Mouse (Mus musculus) heart, embryonic 13.5 days (tissue): Measurements from ENCODE around the gene Strada. TPM values are rescaled to one million over a fixed set of nuclear protein-coding genes. Genes with fewer than 3 reads are reported as not detected.

Experiments used
- polyA plus RNA-seq: library from polyadenylated mRNA; unstranded; fragments of >200 nt; fragmentation: Nextera tagmentation; extraction: Ambion mirVana; gene quantifications from 2 replicates; pipeline ENCODE4 v1.2.1, GENCODE M21; 2015

Strada gene
- polyA plus RNA-seq, 1 experiment from 2014 or later: 18.9 TPM

Other genes starting within 250 kb of the Strada start
- 4.6 and 5.2 TPM in 2 replicates for gene Cyb561, start 248.8 kb downstream of the Strada start, polyA plus RNA-seq
- 0.96 and 1.1 TPM in 2 replicates for gene Ace, start 234.2 kb downstream of the Strada start, polyA plus RNA-seq
- gene Ace3, start 207.5 kb downstream of the Strada start, polyA plus RNA-seq: not detected in 2 replicates
- 0.13 and 0.17 TPM in 2 replicates for gene Kcnh6, start 194.0 kb downstream of the Strada start, polyA plus RNA-seq
- 43.0 and 43.8 TPM in 2 replicates for gene Dcaf7, start 165.3 kb downstream of the Strada start, polyA plus RNA-seq
- gene Taco1, start 136.1 kb downstream of the Strada start, polyA plus RNA-seq: 9.0 and 11.0 TPM in 2 replicates
- 20.5 and 21.3 TPM in 2 replicates for gene Map3k3, start 117.6 kb downstream of the Strada start, polyA plus RNA-seq
- not detected in 2 replicates for gene Gm10840, start 41.3 kb downstream of the Strada start, polyA plus RNA-seq
- 119 TPM in 2 replicates for gene Limd2, start 41.3 kb downstream of the Strada start, polyA plus RNA-seq
- 79.6 and 81.5 TPM in 2 replicates for gene Ccdc47, start 14.2 kb upstream of the Strada start, polyA plus RNA-seq
- 43.5 and 46.7 TPM in 2 replicates for gene Ddx42, start 14.8 kb upstream of the Strada start, polyA plus RNA-seq
- gene Ftsj3, start 53.9 kb upstream of the Strada start, polyA plus RNA-seq: 36.6 and 37.4 TPM in 2 replicates
- 229 and 256 TPM in 2 replicates for gene Psmc5, start 54.0 kb upstream of the Strada start, polyA plus RNA-seq
- 17.9 and 20.4 TPM in 2 replicates for gene Smarcd2, start 70.8 kb upstream of the Strada start, polyA plus RNA-seq
- gene Tcam1, start 74.5 kb upstream of the Strada start, polyA plus RNA-seq: 0.06 and 0.13 TPM in 2 replicates
- not detected in 2 replicates for gene Gh, start 99.7 kb upstream of the Strada start, polyA plus RNA-seq
- gene Cd79b, start 112.6 kb upstream of the Strada start, polyA plus RNA-seq: 1.2 TPM in 2 replicates
- 0.03 and 0.08 TPM in 2 replicates for gene Scn4a, start 151.1 kb upstream of the Strada start, polyA plus RNA-seq
- gene Prr29, start 163.3 kb upstream of the Strada start, polyA plus RNA-seq: 0.15 and 0.27 TPM in 2 replicates
- gene Icam2, start 185.9 kb upstream of the Strada start, polyA plus RNA-seq: 77.7 and 86.1 TPM in 2 replicates